Mouse (Mus musculus) left cerebral cortex, adult 11 months (tissue): ENCODE data around the gene Sox8.
A peak's percentile ranks its signal among the peaks of the same experiment; 100 is the strongest.

Experiments
- DNase-seq: peaks from one replicate; pipeline ENCODE4 v3.0.0; 2022; ENCODE audit warnings: low spot score

The Sox8 gene

DNA sequence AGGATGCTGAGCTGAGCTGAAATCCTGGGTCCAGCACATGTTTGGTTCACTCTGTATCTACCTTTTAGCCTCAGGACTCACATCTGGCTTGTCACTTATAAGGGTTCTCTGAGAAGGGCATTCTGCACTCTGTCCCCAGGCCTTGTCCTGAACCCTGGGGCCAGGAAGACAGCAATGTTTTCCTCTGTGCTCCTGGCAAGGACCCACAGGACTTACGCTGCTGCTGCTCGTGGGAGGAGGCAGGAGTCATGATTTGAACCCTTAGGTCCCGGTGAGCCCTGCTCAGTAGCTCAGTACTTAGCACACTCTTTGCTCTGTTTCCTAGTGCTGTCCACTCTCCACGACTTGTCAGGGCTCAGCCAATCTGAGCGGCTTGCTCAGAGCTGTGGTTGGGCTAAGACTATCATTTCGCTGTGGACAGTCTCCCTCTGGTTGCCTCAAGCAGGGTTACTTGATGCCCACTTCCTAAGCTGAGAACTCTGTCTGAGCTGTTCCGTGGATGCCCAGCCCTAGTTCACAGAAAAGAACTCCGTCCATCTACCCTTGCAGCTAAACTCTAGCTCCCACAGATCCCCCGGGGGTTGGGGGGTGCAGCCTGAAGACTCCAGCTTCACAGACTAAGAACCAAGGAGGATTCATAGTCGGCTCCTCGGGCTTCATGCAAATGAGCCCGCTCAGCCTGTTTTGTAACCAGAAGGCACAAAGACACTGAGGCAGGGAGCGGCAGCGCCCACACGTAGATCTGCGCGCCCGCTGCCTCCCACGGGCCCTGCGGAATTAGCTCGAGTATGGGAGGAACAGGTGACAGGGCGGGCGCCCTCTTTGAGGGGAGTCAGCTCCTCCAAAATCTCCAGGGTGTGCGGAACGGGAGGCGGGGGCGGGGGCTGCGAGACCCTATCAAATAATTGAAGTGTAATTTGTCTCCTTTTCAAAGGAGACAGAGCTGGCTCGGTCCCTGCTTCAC, 14.5 kb downstream of the Sox8 start:
- peak; percentile 85 for DNase-seq

DNA sequence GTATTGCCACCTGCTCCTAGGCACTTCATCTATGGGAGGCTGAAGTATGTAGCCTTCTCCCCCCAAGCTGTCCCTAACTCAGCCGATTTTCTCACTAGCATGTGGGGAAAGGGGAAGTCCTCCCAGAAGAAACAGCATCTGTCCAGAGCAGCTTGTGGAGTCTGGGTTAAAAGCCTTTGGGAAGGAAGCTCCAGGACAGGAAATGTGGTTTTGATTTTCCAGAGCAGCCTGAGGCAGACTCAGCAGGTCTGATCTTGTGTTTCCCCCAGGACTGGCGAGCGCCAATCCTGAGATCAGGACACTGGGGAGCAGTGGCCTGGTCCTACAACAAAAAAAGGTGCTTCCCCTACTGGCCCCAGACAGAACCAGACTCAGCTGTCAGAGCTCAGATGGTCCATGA, 15.3 kb downstream of the Sox8 start:
- DNase-seq = no peak

DNA sequence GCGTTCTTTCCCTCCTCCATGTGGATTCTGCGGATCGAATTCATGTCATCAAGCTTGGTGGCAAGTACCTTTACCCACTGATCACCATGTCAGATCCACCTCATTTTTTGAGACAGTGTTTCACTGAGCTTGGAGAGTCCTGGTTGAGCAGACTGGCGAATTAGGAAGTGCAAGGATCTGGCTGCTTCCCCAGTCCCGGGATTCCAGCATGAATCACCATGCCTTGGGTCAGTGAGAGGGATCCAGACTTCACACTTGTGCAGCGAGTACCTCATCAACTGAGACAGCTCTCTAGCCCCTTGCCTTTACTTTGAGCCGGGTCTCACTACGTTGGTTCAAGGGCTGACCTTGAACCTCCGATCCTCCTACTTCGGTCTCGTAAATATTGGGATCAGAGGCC, 19.2 kb downstream of the Sox8 start:
- DNase-seq = no peak

DNA sequence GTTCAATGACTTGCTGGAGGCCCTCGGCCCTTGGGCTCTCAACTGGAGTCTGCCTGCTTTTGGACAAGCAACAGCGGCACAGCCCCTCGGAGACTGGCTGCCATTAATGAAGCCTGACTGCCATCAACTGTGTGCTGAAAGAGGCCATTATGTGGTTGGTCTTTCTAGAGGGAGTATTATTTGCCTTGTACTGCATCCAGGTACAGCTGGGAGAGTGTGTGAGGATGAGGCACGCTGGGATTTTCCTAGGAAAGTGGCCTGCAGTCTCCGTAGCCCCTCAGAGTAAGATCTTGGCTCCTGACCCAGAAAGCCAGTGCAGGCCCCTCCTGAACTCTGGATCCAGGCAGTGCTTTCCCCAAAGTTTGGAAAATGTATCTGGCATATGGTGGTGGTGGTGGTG, 20.5 kb downstream of the Sox8 start:
- DNase-seq = no peak

DNA sequence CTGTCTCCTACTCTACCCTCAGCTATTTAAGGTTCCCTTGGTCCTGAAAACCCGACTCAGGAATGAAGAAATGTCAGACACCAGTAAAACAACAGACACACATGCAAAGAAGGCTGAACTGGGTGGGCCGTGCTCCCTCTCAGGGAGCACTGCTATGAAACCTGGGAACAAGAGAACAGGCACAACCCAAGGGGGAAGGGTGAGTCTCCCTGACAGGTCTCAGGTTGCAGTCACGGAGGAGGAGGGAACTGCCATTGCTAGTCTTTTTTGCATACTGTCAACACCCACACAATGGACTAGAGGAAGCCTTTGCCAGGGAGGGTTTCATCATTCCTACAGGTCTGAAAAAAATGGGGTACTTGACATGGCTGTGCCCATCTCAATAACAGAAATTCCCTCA, 23.5 kb downstream of the Sox8 start:
- no peak for DNase-seq

DNA sequence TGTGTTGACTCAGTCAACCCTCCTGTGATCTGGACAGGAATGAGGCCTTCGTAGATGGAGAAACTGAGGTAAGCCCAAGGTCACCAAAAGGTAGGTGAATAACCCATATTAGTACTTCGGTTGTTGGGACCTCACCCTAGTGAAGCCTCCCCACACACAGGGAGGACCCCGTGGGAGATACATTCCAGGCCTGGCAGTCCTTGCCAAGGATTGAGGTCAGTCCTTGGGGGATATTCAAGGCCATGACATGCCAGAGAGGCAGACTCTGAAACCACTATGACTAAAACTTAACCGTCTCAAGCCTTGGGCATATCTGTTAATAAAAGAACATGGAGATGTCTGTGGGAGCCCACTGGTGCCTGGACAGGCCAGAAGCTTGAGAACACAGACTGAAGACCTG, 28.7 kb downstream of the Sox8 start:
- DNase-seq = no peak

DNA sequence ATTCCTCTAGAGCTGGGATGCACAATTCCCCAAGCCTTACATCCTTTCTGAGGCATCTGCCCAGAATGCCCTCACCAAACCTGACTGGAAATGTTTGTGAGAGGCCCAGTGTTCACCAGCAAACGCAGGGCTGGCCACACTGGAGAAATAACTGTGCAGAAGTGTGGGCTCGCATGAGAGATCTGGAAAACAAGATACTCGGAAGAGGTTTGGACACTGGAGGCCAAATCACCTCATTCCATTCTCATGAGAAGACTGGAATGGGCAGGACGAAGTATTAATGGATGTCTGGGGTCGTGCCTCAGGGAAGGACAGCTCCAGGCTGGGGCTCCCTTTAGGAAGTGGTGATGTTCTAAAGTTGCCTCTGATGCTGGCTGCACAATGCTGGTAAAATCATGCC, 29.8 kb downstream of the Sox8 start:
- no peak for DNase-seq

DNA sequence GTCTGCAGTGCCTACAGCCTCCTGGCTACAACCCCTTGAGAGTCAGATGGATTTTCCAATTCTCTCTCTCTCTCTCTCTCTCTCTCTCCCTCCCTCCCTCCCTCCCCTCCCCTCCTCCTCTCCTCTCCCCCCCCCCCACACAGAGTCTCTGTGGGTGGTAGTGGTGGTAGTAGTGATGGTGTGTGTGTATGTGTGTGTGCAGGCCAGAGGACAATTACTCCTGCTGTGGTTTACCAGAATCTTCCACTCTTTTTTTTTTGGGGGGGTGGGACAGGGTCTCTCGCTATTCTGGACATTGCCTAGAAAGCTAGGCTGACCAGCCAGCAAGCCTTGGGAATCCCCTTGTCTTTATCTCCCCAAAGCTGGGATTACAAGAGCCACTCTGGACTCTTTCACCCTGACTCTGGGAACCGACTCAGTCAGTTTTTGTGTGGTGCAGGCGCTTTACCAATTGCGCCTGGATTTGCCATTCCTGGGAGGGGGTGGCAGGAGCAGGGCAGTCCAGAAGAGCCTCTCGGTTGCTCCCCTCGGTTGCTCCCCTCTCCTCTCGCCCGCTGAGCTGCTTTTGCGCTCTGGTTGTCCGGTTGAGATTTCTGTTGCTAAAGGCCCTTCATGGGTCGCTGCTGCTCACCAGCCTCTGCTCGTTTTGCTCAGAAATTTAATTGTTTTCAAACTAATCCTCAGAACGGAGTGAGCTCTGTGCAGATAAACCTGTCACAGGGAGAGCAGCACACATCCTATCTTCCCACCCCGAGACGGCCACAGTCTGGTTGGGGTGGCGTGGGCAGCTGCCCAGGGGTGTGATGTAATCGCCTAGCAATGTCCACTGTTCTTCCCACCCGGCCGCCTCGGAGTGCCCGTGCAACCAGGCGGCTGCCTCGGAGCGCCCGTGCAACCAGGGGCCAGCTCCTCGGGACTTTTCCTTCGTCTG, 31.3 kb downstream of the Sox8 start:
- no peak for DNase-seq

DNA sequence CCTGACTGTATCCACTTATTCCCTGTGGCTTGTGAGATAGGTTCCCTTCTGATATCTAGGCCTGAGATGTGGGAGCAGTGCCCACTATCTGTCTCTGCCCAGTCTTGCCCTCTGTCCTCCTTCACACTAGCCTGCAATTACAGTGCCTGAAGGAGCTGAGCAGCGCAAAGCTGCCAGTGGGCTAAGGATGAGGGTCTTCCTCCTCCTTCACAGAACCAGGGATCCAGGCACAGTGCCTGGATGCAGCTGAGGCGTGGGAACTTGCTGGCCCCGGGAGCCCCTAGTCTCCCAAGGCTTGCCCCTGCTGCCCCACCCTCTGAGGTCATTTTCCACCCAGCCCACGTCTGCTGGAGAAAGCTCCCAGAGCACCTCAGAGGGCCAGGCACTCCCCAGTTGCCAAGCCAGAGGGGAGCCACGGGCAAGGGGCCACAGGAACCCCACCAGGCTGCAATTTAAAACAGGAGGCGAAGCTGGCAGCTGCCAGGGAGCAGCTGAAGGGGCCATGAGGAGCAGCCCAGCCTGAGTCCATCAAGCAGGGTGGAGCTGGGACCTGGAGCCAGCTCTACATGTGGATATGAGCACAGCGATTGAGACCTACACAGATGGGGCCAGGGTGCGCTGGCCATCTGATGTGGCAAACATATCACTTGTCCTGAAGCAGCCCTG, 40.0 kb downstream of the Sox8 start:
- no peak for DNase-seq

DNA sequence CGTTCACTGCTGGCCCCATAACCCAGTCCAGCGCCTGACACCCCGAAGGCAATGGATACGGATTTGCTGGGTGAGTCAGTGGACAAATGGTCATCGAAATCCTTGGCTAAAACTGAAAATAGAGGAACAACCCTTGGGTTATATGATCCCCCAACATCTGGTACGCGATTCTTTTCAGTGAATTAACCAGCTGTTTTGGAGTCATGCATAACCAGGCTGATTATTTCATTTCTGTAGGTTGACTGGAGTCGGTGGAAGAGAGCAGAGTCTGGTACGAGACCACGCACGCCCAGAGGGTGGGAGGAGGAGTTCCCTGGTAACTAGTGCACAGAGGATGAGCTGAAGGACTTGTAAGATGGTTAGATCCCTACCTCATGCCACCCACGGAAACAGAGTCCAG, 48.4 kb downstream of the Sox8 start:
- no peak for DNase-seq

DNA sequence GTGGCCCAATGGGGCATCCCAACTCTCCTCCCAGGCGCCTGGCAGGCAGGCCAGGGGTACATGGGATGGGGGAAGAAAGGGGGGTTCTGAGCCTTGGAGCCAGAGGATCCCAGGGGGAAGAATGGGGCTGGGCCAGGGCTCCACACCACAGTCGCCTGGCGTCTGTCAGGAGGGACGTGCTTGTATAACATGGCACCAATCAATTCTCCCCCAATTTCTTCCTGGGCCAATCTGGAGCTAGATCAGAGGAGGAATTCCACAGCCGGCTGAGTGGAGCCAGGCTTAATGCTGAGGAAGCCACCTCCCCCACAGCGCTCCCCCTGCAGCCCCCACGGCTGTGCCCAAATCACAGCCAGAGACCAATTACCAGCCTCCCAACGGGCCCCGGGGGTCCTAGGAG, 50.0 kb downstream of the Sox8 start:
- DNase-seq = no peak

DNA sequence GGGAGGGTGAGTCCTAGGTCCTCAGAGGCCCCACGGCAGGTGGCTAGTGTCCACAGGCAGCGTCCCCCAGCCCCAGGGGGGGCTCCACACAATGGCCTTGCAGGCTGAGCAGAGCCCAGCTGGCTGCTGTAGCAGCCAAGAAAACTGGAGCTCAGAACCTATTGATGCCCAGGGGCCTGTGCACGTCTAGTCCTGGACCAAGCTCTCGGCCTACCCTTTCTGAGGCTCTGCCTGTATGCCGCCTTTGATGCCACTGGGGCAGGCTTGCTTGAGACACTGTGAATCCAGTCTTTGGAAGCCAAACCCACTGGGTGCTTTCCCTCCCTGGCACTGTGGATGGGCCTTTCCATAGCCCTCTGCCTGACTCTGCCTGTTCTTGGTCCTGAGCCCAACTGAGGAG, 51.0 kb downstream of the Sox8 start:
- peak; percentile 65 for DNase-seq

DNA sequence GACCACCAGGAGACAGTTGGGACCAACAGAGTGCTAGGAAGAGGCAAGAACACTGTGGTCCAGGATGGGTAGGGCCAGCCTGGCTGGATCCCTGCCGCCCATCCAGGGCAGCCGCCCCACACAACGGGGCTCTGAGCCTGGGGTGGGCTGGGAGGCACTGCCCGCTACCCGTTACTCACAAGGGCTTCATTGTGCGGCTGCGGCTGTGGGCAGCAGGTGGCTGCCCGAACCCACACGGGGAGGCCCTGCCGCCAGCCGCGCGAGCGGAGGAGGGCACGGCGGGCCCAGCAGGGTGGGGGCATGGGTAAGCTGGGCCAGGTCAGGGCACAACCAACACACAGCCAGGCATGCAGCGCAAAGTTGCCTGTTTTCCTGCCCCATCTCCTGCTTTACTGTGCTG, 52.3 kb downstream of the Sox8 start:
- DNase-seq = peak; percentile 58

DNA sequence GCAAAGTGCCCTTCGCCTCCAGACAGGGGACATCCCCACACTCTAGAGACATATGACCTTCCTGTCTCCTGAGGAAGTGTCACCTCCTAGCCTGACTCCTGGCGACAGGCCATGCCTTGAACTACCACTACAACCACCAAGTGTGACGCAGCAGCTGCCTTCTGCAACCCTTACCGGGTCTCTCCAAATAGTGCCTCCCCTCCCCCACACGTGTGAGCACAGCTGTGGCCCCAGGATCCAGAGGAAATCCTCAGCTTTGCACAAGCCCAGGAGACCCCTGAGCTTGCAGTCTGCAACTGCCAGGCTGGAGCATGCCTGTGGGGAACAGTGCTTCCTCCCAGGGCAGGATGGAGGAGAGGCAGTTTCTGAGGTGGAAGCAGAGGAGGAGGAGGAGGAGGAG, 54.2 kb downstream of the Sox8 start:
- no peak for DNase-seq
